Mouse (Mus musculus) ES-E14 (cell line): ENCODE results near the gene Fabp2. TPM values are rescaled to one million over a fixed set of nuclear protein-coding genes. Genes with fewer than 3 reads are reported as not detected.
"Not testable (repeated sequence)": the region's sequence is repeated elsewhere in the genome, so short reads cannot be mapped to it uniquely, and the experiment has no call there.

ENCODE experiments used
- DNase-seq: peaks from one replicate; pipeline ENCODE4 v3.0.0-alpha.2; 2013; ENCODE audit warnings: low read depth, low spot score
- H3K27ac ChIP-seq: 2 replicates; pipeline ENCODE4 v1.5.1; 2012; ENCODE audit warnings: low read depth, mild to moderate bottlenecking, low read length, moderate library complexity, mixed read lengths; ENCODE audit not compliant: poor library complexity, insufficient read depth, severe bottlenecking
- H3K36me3 ChIP-seq: 2 replicates; pipeline ENCODE4 v1.6.1; 2012; ENCODE audit warnings: mild to moderate bottlenecking, low read length, moderate library complexity, mixed read lengths; ENCODE audit not compliant: control insufficient read depth, poor library complexity, insufficient read depth, severe bottlenecking
- H3K4me1 ChIP-seq, 2 experiments: fragments of 150-350 bp in 1 of 2; sonication (generic) in 1 of 2; 2 replicates each; pipeline ENCODE4 v1.6.1; 2012; ENCODE audit warnings: low read length in 2 of 2, mild to moderate bottlenecking in 1 of 2, mixed read lengths in 1 of 2; ENCODE audit not compliant: control insufficient read depth in 2 of 2, insufficient read depth in 2 of 2, poor library complexity in 1 of 2
- H3K4me3 ChIP-seq, 2 experiments: fragments of 150-350 bp in 1 of 2; sonication (generic) in 1 of 2; 2 replicates each; pipeline ENCODE4 v1.5.1; 2012; ENCODE audit warnings: low read length in 2 of 2, low read depth in 1 of 2, mild to moderate bottlenecking in 1 of 2, mixed read lengths in 1 of 2; ENCODE audit not compliant: insufficient read depth in 1 of 2, poor library complexity in 1 of 2, severe bottlenecking in 1 of 2
- H3K9ac ChIP-seq: 2 replicates; pipeline ENCODE4 v1.6.1; 2012; ENCODE audit warnings: low read depth, mild to moderate bottlenecking, low read length, mixed read lengths; ENCODE audit not compliant: poor library complexity, insufficient read depth, severe bottlenecking
- H3K9me3 ChIP-seq: fragments of 150-350 bp; sonication (generic); 2 replicates; pipeline ENCODE4 v1.6.1; 2012; ENCODE audit warnings: low read depth, mild to moderate bottlenecking, low read length; ENCODE audit not compliant: control insufficient read depth, insufficient read depth
- CHD2 ChIP-seq: IDR thresholded peaks from 2 replicates; pipeline ENCODE4 v1.6.1; 2014; ENCODE audit warnings: mild to moderate bottlenecking, low read depth, low read length, inconsistent platforms
- HCFC1 ChIP-seq: IDR thresholded peaks from 2 replicates; pipeline ENCODE4 v1.6.1; 2012; ENCODE audit warnings: low read length, inconsistent platforms, borderline replicate concordance; ENCODE audit not compliant: insufficient read depth
- MAFK ChIP-seq: IDR thresholded peaks from 2 replicates; pipeline ENCODE4 v1.6.1; 2014; ENCODE audit warnings: mild to moderate bottlenecking, low read depth, low read length, inconsistent platforms; ENCODE audit not compliant: insufficient read depth
- ZC3H11A ChIP-seq: IDR thresholded peaks from 2 replicates; pipeline ENCODE4 v1.6.1; 2012; ENCODE audit warnings: low read depth, mild to moderate bottlenecking, inconsistent platforms, low read length, borderline replicate concordance
- ZNF384 ChIP-seq: IDR thresholded peaks from 2 replicates; pipeline ENCODE4 v1.6.1; 2012; ENCODE audit warnings: low read depth, low read length, inconsistent platforms
- in situ Hi-C, 2 experiments: fragments of 600-800 bp; cut with MboI; formaldehyde crosslinking; loops; one replicate each; pipeline ENCODE4 v1.15.1; 2025; ENCODE audit warnings: low sequenced_read_pairs in 2 of 2, inconsistent platforms in 1 of 2; ENCODE audit not compliant: unreplicated experiment in 2 of 2
- total RNA-seq: library from RNA; depleted of rRNA; stranded (reverse); fragments of 300-350 nt; gene quantifications from 2 replicates; pipeline ENCODE4 v1.2.3, GENCODE M21; 2012; rRNA removed

The Fabp2 gene
- total RNA-seq, 1 experiment = not detected

DNA sequence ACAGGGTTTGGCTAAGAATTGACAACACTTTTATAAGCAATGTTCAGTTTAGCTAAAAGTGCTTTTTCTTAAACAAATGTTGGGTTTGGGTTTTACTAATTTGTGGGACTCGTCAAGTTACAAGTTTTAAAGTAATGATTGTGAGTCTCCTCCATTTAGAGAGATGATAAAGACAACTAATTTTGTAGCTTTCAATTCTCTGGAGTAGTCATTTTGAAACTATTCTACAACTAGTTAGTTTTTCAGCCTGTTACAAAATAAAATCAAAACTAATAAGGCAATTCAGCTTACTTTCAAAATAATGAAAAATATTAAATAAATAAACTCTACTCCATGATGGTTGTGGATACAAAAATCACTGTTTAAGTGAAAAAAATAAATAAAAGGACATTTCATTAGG, 37.6 kb downstream of the Fabp2 start:
- Histone ChIP-seq H3K9ac (no peak overlapping the region), H3K4me3 (no peak overlapping the region), H3K9me3 (no peaks in the 10 kb centered on the region), H3K4me1 (peaks cover 2 to 9% of the 10 kb centered on the region in 2 experiments; a peak in 2 of 4 replicates), H3K27ac (no peak overlapping the region), H3K36me3 (no peaks in the 10 kb centered on the region)
- in situ Hi-C loops = no loop called here
- TF ChIP-seq MAFK = no peak
- no peak for TF ChIP-seq ZC3H11A
- no peak for TF ChIP-seq ZNF384
- no peak for TF ChIP-seq CHD2
- TF ChIP-seq HCFC1 = no peak
- DNase-seq = no peak

DNA sequence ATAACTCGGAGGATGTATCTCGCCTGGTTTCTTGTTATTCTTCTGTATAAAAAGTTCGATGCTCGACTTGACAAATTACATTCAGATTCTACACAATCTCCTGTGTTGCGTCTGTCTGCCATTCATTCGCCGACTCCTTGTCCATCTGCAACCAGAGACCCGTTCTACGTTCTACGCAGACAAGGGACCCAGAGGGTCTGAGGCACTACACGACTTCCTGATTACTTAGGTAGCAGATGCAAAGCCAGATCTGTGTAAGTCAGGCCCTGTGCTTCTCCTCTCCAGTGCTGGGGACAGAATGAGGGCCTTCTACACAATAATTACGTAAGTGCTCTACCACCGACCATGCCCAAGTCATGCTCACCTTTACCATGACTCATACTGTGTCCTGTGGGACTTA, 42.3 kb downstream of the Fabp2 start:
- H3K9me3 ChIP-seq, H3K36me3 ChIP-seq, DNase-seq, in situ Hi-C loops, H3K9ac ChIP-seq: not testable (repeated sequence)
- Histone ChIP-seq H3K4me3 (peak overlapping the region; percentile 4 to 31; a peak in 3 of 4 replicates), H3K4me1 (peaks cover 2 to 20% of the 10 kb centered on the region in 2 experiments; a peak in 3 of 4 replicates), H3K27ac (peak overlapping the region; percentile 94)

DNA sequence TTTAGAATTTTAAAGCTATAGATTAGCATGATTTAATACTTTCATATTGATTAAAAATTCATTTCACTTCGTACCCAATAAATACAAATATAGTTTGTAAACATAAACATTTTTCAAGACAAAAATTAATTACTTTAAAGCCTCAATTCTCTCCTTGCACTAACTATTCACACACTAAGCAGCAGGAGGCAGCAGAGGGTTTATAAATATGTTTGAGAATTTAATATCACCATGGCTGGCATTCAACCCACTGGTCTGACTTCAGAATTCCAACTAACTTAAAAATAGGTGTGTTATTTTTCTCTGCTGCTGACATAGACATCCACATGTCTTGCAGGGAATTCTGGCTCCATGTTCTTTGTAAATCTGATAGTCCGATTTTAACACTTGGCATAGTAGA, 44.3 kb downstream of the Fabp2 start:
- H3K9ac ChIP-seq = no peak overlapping the region
- in situ Hi-C loops = no loop called here
- TF ChIP-seq CHD2 = no peak
- H3K4me3 ChIP-seq = no peak overlapping the region
- no peaks in the 10 kb centered on the region for H3K9me3 ChIP-seq
- peaks cover 2% of the 10 kb centered on the region; the same call in 1 of the 2 replicates for H3K36me3 ChIP-seq
- H3K27ac ChIP-seq = no peak overlapping the region
- peaks cover 0 to 20% of the 10 kb centered on the region in 2 experiments; a peak in 3 of 4 replicates for H3K4me1 ChIP-seq
- no peak for DNase-seq

DNA sequence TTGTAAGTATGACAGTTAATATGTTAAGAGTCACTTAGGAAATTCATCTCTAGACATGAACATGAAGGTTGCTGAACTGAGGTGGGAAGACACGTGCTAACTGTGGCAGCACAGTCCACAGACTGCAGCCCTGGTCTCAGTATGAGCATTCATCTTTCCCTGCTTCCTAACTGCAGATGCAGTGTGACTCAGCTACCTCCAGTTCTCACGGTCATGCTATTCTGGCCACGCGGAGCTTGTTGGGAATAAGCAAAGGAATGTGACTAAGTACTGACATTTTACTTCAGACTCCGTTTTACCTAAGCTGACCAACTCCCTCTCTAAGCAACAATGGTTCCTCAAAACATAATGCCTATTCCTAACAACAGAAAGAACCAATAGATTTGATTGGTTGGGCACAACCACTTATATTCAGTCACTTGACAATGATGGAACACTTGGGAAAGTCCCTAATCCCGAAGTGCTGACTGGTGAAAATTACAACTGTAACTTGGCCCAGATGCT, 48.6 kb downstream of the Fabp2 start:
- in situ Hi-C loops = no loop called here
- no peak for DNase-seq
- no peak overlapping the region; the same call in 1 of the 2 replicates for H3K27ac ChIP-seq

More for the DNA sequence above, 48.6 kb downstream of the Fabp2 start:
- H3K4me1 ChIP-seq = peaks cover 0 to 3% of the 10 kb centered on the region in 2 experiments; a peak in 1 of 4 replicates
- H3K4me3 ChIP-seq = no peak overlapping the region
- H3K9me3 ChIP-seq = no peaks in the 10 kb centered on the region
- TF ChIP-seq CHD2 (no peak), MAFK (no peak)
- no peak overlapping the region for H3K9ac ChIP-seq
- H3K36me3 ChIP-seq = peaks cover 4% of the 10 kb centered on the region

Other genes starting within 250 kb of the Fabp2 start
- gene Pde5a, start 166.1 kb upstream of the Fabp2 start, total RNA-seq = 1.6 and 2.2 TPM in 2 replicates
- not detected in 2 replicates for gene Gm10959, start 24.3 kb downstream of the Fabp2 start, total RNA-seq
- 49.2 and 65.0 TPM in 2 replicates for gene 1810037I17Rik, start 29.1 kb downstream of the Fabp2 start, total RNA-seq
- 14.8 and 21.5 TPM in 2 replicates for gene Usp53, start 89.4 kb downstream of the Fabp2 start, total RNA-seq
- not detected in 2 replicates for gene Myoz2, start 139.9 kb downstream of the Fabp2 start, total RNA-seq